Mouse (Mus musculus): ENCODE data around the gene Gpank1. TPM values are rescaled to one million over a fixed set of nuclear protein-coding genes. Genes with fewer than 3 reads are reported as not detected.

Gene Gpank1
- polyA plus RNA-seq, 2 experiments: 10.0 to 12.7 TPM

DNA sequence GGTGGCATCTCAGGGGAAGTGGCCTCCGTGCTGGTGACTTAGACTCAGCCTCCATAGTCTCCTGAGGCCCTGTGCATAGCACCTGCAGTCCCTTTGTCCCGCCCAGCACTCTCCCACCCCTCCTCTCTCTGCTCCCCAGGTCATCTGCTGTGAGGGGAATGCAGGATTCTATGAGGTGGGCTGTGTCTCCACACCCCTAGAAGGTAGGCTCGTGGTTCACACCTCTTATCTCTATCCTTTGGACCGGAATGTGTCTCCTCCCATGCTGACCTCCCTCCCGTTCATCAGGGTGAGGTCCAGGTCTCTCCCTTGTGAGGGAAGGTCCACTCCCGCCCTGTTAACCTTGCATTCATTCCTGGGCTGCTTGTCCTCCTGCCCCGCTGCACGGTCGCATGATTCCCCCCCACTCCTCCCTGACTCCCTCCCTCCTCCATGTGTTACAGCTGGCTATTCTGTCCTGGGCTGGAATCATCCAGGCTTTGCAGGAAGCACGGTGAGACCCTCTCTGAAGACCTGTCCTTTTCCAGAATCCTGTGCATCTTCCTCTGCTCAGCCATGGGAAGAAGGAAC is 21.0 kb upstream of the Gpank1 start:
- TF ChIP-seq CTCF (IDR thresholded peaks at IDR 0.05; ENCODE audit: low read depth): no peak
- H3K36me3 ChIP-seq (replicated peaks; ENCODE audit: control insufficient read depth, insufficient read depth, low read depth): peaks cover 38% of the 10 kb centered on the region
- no peaks in the 10 kb centered on the region for H3K27me3 ChIP-seq (ENCODE audit: control insufficient read depth, insufficient read depth, low read length)
- H3K4me3 ChIP-seq (ENCODE audit: insufficient read depth in 1 of 2, low read depth in 2 of 2, low read length in 2 of 2): no peak overlapping the region
- no peak for DNase-seq (ENCODE audit: low read depth in 3 of 3, low spot score in 3 of 3)
- 70% methylated on average over 10 of the region's 10 CpGs for WGBS (ENCODE audit: insufficient replicate concordance)
- ATAC-seq (ENCODE audit: insufficient read depth): no peak
- H3K4me2 ChIP-seq (ENCODE audit: low read depth): no peak overlapping the region
- H3K9me3 ChIP-seq (ENCODE audit: control insufficient read depth, low read length): no peaks in the 10 kb centered on the region
- no peak overlapping the region for H3K27ac ChIP-seq
- H3K9ac ChIP-seq (replicated peaks): no peak overlapping the region
- H3K4me1 ChIP-seq (replicated peaks; ENCODE audit: control insufficient read depth in 2 of 2, insufficient read depth in 2 of 2, low read length in 1 of 2): peaks cover 16 to 24% of the 10 kb centered on the region in 2 experiments

GRCm38 (mm10) chr17:35101161-35101560 is 20.1 kb upstream of the Gpank1 start:
- Histone ChIP-seq H3K27me3 (ENCODE audit: control insufficient read depth, insufficient read depth, low read length) (no peaks in the 10 kb centered on the region), H3K36me3 (replicated peaks; ENCODE audit: control insufficient read depth, insufficient read depth, low read depth) (peaks cover 34% of the 10 kb centered on the region), H3K27ac (no peak overlapping the region), H3K4me1 (replicated peaks; ENCODE audit: control insufficient read depth in 2 of 2, insufficient read depth in 2 of 2, low read length in 1 of 2) (peaks cover 24 to 33% of the 10 kb centered on the region in 2 experiments), H3K9ac (replicated peaks) (no peak overlapping the region), H3K9me3 (ENCODE audit: control insufficient read depth, low read length) (no peaks in the 10 kb centered on the region), H3K4me3 (ENCODE audit: insufficient read depth in 1 of 2, low read depth in 2 of 2, low read length in 2 of 2) (no peak overlapping the region), H3K4me2 (ENCODE audit: low read depth) (no peak overlapping the region)
- DNase-seq (ENCODE audit: low read depth in 3 of 3, low spot score in 3 of 3) (no peak), ATAC-seq (ENCODE audit: insufficient read depth) (no peak)
- WGBS (ENCODE audit: insufficient replicate concordance): 83% methylated on average over 11 of the region's 11 CpGs
- no peak for TF ChIP-seq EP300 (IDR thresholded peaks at IDR 0.05; ENCODE audit: low read depth)
- no peak for TF ChIP-seq CTCF (IDR thresholded peaks at IDR 0.05; ENCODE audit: low read depth)

GRCm38 (mm10) chr17:35102299-35102698 is 19.0 kb upstream of the Gpank1 start:
- H3K4me2 ChIP-seq (ENCODE audit: low read depth): no peak overlapping the region
- no peaks in the 10 kb centered on the region for H3K27me3 ChIP-seq (ENCODE audit: control insufficient read depth, insufficient read depth, low read length)
- 78% methylated on average over 8 of the region's 8 CpGs for WGBS (ENCODE audit: insufficient replicate concordance)
- H3K4me3 ChIP-seq (ENCODE audit: insufficient read depth in 1 of 2, low read depth in 2 of 2, low read length in 2 of 2): no peak overlapping the region
- no peak for DNase-seq (ENCODE audit: low read depth in 3 of 3, low spot score in 3 of 3)
- no peaks in the 10 kb centered on the region for H3K9me3 ChIP-seq (ENCODE audit: control insufficient read depth, low read length)
- peaks cover 25 to 34% of the 10 kb centered on the region in 2 experiments for H3K4me1 ChIP-seq (replicated peaks; ENCODE audit: control insufficient read depth in 2 of 2, insufficient read depth in 2 of 2, low read length in 1 of 2)
- H3K9ac ChIP-seq (replicated peaks): no peak overlapping the region
- no peak for TF ChIP-seq EP300 (IDR thresholded peaks at IDR 0.05; ENCODE audit: low read depth)
- TF ChIP-seq CTCF (IDR thresholded peaks at IDR 0.05; ENCODE audit: low read depth): no peak
- no peak for ATAC-seq (ENCODE audit: insufficient read depth)
- no peak overlapping the region for H3K27ac ChIP-seq
- H3K36me3 ChIP-seq (replicated peaks; ENCODE audit: control insufficient read depth, insufficient read depth, low read depth): peaks cover 25% of the 10 kb centered on the region

- 48% methylated on average over 6 of the region's 6 CpGs for WGBS (ENCODE audit: insufficient replicate concordance)
- Histone ChIP-seq H3K36me3 (replicated peaks; ENCODE audit: control insufficient read depth, insufficient read depth, low read depth) (peaks cover 20% of the 10 kb centered on the region), H3K9ac (replicated peaks) (no peak overlapping the region), H3K4me1 (replicated peaks; ENCODE audit: control insufficient read depth in 2 of 2, insufficient read depth in 2 of 2, low read length in 1 of 2) (peaks cover 25 to 34% of the 10 kb centered on the region in 2 experiments), H3K27me3 (ENCODE audit: control insufficient read depth, insufficient read depth, low read length) (no peaks in the 10 kb centered on the region), H3K27ac (no peak overlapping the region; the same call in 1 of the 2 replicates), H3K4me2 (ENCODE audit: low read depth) (no peak overlapping the region), H3K4me3 (ENCODE audit: insufficient read depth in 1 of 2, low read depth in 2 of 2, low read length in 2 of 2) (no peak overlapping the region), H3K9me3 (ENCODE audit: control insufficient read depth, low read length) (no peaks in the 10 kb centered on the region)
- DNase-seq (ENCODE audit: low read depth in 3 of 3, low spot score in 3 of 3) (no peak), ATAC-seq (ENCODE audit: insufficient read depth) (no peak)
- TF ChIP-seq CTCF (IDR thresholded peaks at IDR 0.05; ENCODE audit: low read depth): no peak
- no peak for TF ChIP-seq EP300 (IDR thresholded peaks at IDR 0.05; ENCODE audit: low read depth)
Measured at GRCm38 (mm10) chr17:35103221-35103690, 18.0 kb upstream of the Gpank1 start.

DNA sequence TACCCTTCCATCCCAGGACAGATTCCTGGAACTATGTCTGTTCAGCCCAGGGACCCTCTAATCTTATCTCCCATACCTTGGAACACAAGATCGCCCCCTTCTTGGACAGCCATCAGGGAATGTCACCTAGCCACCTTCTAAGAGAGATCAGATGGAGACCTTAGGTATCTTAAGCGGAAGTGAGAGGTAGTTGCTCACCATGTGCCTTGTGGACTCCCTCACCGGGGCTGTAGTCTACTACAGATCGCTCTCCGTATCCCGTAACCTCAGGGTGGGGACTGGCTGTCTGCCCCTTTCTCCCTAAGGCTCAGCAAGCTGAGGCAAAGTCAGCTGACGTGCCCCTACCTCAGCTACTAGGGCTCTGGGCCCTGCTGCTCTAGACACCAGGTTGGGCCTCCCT is 17.2 kb upstream of the Gpank1 start:
- Histone ChIP-seq H3K4me3 (ENCODE audit: insufficient read depth in 1 of 2, low read depth in 2 of 2, low read length in 2 of 2) (no peak overlapping the region), H3K27ac (peak overlapping the region; percentile 67), H3K27me3 (ENCODE audit: control insufficient read depth, insufficient read depth, low read length) (no peaks in the 10 kb centered on the region), H3K36me3 (replicated peaks; ENCODE audit: control insufficient read depth, insufficient read depth, low read depth) (peaks cover 13% of the 10 kb centered on the region), H3K4me2 (ENCODE audit: low read depth) (peak overlapping the region; percentile 48), H3K9me3 (ENCODE audit: control insufficient read depth, low read length) (no peaks in the 10 kb centered on the region), H3K4me1 (replicated peaks; ENCODE audit: control insufficient read depth in 2 of 2, insufficient read depth in 2 of 2, low read length in 1 of 2) (peaks cover 25 to 34% of the 10 kb centered on the region in 2 experiments), H3K9ac (replicated peaks) (peak overlapping the region; percentile 25)
- DNase-seq (ENCODE audit: low read depth in 3 of 3, low spot score in 3 of 3) (no peak), ATAC-seq (ENCODE audit: insufficient read depth) (no peak; the same call in 1 of the 2 replicates)
- no peak for TF ChIP-seq EP300 (IDR thresholded peaks at IDR 0.05; ENCODE audit: low read depth)
- TF ChIP-seq CTCF (IDR thresholded peaks at IDR 0.05; ENCODE audit: low read depth): no peak
- WGBS (ENCODE audit: insufficient replicate concordance): 66% methylated on average over 7 of the region's 7 CpGs
